Mouse (Mus musculus) frontal cortex, adult (tissue): ENCODE data around the gene Pde4d.

Experiments used
- ATAC-seq: cut with Nextera tagmentation; 2 replicates; pipeline ENCODE4 v1.9.2; 2017; ENCODE audit warnings: mild to moderate bottlenecking, moderate library complexity, mixed read lengths; ENCODE audit not compliant: low TSS enrichment

Gene Pde4d

GRCm38 (mm10) chr13:109024703-109025102 is 575.0 kb downstream of the Pde4d start:
- ATAC-seq, result no peak

GRCm38 (mm10) chr13:109047126-109047525 is 597.4 kb downstream of the Pde4d start:
- ATAC-seq, result peak; percentile 93

GRCm38 (mm10) chr13:109052805-109053204 is 603.1 kb downstream of the Pde4d start:
- no peak for ATAC-seq

- ATAC-seq, result peak; percentile 93
Observed at GRCm38 (mm10) chr13:109053242-109054018, 603.7 kb downstream of the Pde4d start.

GRCm38 (mm10) chr13:109058045-109058444 is 608.3 kb downstream of the Pde4d start:
- no peak for ATAC-seq

GRCm38 (mm10) chr13:109066581-109067159 is 616.9 kb downstream of the Pde4d start:
- ATAC-seq, result no peak; the same call in 1 of the 2 replicates

GRCm38 (mm10) chr13:109068258-109069219 is 618.8 kb downstream of the Pde4d start:
- ATAC-seq, result no peak

- no peak for ATAC-seq
Observed at GRCm38 (mm10) chr13:109073371-109073770, 623.6 kb downstream of the Pde4d start.

- no peak for ATAC-seq
Observed at GRCm38 (mm10) chr13:109074078-109074477, 624.3 kb downstream of the Pde4d start.

- no peak for ATAC-seq
Observed at GRCm38 (mm10) chr13:109092654-109093053, 642.9 kb downstream of the Pde4d start.

- no peak for ATAC-seq
Observed at GRCm38 (mm10) chr13:109096654-109097053, 646.9 kb downstream of the Pde4d start.

GRCm38 (mm10) chr13:109116004-109116341 is 666.2 kb downstream of the Pde4d start:
- ATAC-seq, result peak; percentile 48

GRCm38 (mm10) chr13:109116342-109117201 is 666.8 kb downstream of the Pde4d start:
- ATAC-seq, result peak; percentile 80

- peak; percentile 50 for ATAC-seq
Observed at GRCm38 (mm10) chr13:109117210-109117791, 667.6 kb downstream of the Pde4d start.

- no peak for ATAC-seq
Observed at GRCm38 (mm10) chr13:109118296-109118800, 668.6 kb downstream of the Pde4d start.

- ATAC-seq, result no peak
Observed at GRCm38 (mm10) chr13:109121867-109122266, 672.1 kb downstream of the Pde4d start.

- peak; percentile 78 for ATAC-seq
Observed at GRCm38 (mm10) chr13:109136405-109136804, 686.7 kb downstream of the Pde4d start.

GRCm38 (mm10) chr13:109158703-109159102 is 709.0 kb downstream of the Pde4d start:
- ATAC-seq, result no peak

GRCm38 (mm10) chr13:109168556-109169334 is 719.0 kb downstream of the Pde4d start:
- ATAC-seq, result no peak

GRCm38 (mm10) chr13:109169335-109169606 is 719.5 kb downstream of the Pde4d start:
- no peak for ATAC-seq
